Mouse (Mus musculus): ENCODE data around the gene Plod2. TPM values are rescaled to one million over a fixed set of nuclear protein-coding genes. Genes with fewer than 3 reads are reported as not detected.
A peak's percentile ranks its signal among the peaks of the same experiment; 100 is the strongest.

Plod2 gene
- total RNA-seq, 2 experiments from 2014 or later: 12.1 to 23.8 TPM

- DNase-seq: no peak
These were observed 59.5 kb downstream of the Plod2 start for GRCm38 (mm10) chr9:92601551-92601950.

GRCm38 (mm10) chr9:92603541-92603940 lies 61.5 kb downstream of the Plod2 start:
- DNase-seq: no peak

- DNase-seq: peak; percentile 54
These were observed 68.7 kb downstream of the Plod2 start for GRCm38 (mm10) chr9:92610628-92611267.

DNA sequence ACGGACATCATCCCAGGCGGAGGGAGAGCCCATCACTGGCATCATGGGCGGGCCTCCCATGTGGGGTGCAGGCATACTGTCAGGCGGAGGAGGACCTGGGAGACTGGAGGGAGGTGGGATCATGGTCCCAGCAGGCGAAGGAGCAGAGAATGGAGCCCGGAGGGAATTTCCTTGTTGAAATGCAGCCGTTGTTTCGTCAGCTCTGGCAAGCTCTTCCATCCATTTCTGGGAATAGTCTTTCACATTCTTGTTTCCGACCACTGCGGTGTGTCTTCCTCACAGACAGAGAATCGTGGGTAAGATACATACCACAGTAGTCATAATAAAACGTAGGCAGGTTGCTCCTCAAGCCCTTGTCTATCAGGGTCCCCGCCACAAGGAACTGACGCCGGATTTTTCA lies 70.6 kb downstream of the Plod2 start:
- DNase-seq: no peak

DNA sequence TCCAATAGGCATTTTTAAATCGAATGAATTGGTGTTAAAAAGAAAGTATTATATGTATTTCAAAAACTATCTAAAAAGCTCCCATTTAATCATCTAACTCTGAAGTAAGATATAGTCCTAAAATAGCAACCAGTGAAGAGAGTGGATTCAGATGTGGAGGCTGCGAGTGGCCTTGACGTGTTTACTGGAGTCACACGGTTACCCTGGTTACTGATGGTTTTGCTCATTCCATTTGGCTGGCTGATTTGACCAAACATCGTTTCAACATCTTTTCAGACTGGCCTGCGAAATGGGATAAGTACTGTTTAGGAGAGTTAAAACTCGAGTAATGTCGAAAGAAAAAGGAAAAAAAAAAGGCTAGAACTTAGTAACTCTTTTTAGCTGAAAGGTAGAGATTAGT lies 71.2 kb downstream of the Plod2 start:
- DNase-seq: no peak

GRCm38 (mm10) chr9:92616418-92616817 lies 74.4 kb downstream of the Plod2 start:
- no peak for DNase-seq

DNA sequence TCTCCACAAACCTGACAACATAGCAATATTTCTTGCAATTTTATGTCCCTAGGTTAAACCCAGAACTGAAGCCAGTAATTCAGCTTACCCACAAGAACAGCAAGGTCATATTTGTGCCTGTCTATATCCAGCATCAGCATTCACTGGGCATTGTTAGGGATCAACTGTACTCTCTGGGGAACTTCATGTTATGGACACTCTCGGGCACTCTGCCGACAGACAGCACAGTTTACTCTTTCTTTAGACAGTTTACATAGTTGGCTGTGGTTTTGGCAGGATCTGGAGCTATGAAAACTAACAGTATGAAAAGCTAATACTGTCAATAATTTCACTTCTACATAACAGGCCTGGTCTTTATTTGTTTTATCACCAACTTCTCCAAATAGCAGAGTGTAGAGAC lies 75.4 kb downstream of the Plod2 start:
- DNase-seq: no peak

GRCm38 (mm10) chr9:92620088-92620487 lies 78.1 kb downstream of the Plod2 start:
- no peak for DNase-seq

- no peak for DNase-seq
These were observed 79.2 kb downstream of the Plod2 start for GRCm38 (mm10) chr9:92621246-92621645.

DNA sequence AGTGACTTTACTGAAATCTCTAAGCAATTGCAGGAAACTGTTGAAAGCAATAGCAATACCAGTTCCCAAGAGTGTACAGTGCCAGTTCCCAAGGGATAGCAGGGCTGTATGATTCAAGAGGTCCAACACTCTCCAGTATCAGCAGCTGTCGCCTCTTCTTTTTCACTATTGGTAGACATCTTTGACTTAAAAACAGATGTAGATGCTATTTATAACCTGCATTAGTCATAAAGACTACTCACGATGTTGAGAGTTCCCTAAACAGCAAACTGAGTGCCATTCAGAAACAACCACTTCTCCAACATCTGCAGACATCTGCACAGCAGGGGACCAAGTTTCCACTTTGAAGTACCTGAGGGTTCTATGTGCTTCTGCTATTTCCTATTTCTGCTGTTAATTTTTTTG lies 79.9 kb downstream of the Plod2 start:
- no peak for DNase-seq

DNA sequence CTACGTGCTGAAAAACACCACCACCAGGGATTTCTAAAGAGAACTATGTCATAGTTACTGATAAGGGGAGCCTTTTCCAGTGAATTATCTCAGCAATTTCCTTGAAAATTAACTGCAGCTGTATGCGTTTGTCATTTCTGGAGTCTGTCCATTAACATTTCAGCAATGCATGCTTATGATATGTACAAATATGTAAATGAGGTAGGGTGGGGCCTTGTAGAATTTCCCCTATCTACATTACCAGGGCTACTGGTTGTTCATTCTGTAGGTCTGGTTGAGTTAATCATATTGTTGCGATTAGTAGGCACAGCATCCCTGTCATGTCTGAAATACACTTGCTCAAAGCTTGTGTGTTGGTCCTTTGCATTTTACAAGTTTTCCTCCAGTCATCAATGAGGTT lies 92.8 kb downstream of the Plod2 start:
- DNase-seq: no peak

- DNase-seq: peak; percentile 11
These were observed 97.3 kb downstream of the Plod2 start for GRCm38 (mm10) chr9:92639200-92639897.

DNA sequence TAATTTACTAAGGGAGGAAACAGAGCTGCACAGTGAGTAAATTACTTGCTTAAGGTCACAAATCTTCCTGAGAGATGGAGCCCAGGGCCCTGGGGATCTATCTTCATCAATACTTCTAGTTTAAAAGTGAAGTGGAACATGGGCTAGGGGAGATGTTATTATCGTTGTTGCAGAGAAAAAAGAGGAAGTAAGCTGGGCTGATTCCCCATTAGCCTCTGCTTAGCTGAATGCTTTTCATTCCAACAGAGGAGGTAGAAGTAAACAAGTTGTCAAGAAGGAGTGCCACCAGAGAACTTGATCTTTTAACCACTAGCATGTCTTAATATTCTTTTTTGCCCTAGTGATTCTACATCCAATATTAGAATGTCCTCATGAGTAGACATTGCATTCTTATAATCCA lies 99.7 kb downstream of the Plod2 start:
- DNase-seq: no peak

Other genes with a start within 250 kb of the Plod2 start
- gene 1700057G04Rik, start 232.8 kb upstream of the Plod2 start, total RNA-seq (2021): not detected
- 1 to 10 TPM; 5.3 to 6.5 TPM for gene Plscr4, start 84.8 kb upstream of the Plod2 start, total RNA-seq (2021)